Mouse (Mus musculus) neural tube, embryonic 11.5 days (tissue): ENCODE results near the gene Rhebl1. TPM values are rescaled to one million over a fixed set of nuclear protein-coding genes. Genes with fewer than 3 reads are reported as not detected.

Experiments
- ATAC-seq: fragments of 200-750 bp; cut with Nextera tagmentation; 2 replicates; pipeline ENCODE4 v1.8.0; 2017; ENCODE audit warnings: moderate number of reproducible peaks, mild to moderate bottlenecking, moderate TSS enrichment, moderate library complexity; ENCODE audit not compliant: insufficient read depth, low FRiP score, low TSS enrichment
- DNase-seq: peaks from one replicate; pipeline ENCODE4 v3.0.0-alpha.2; 2015; ENCODE audit warnings: low spot score
- H3K27ac ChIP-seq: fragments of 300-500 bp; sonication (generic); 2 replicates; pipeline ENCODE4 v1.5.1; 2014; ENCODE audit warnings: low read depth, mild to moderate bottlenecking, low read length
- H3K27me3 ChIP-seq: fragments of 300-500 bp; sonication (generic); 2 replicates; pipeline ENCODE4 v1.6.1; 2014; ENCODE audit warnings: mild to moderate bottlenecking, low read length, mixed read lengths; ENCODE audit not compliant: control insufficient read depth, insufficient read depth
- H3K36me3 ChIP-seq: fragments of 300-500 bp; sonication (generic); 2 replicates; pipeline ENCODE4 v1.6.1; 2014; ENCODE audit warnings: mild to moderate bottlenecking, low read length, moderate library complexity, mixed read lengths; ENCODE audit not compliant: control insufficient read depth, insufficient read depth
- H3K4me1 ChIP-seq: fragments of 300-500 bp; sonication (generic); 2 replicates; pipeline ENCODE4 v1.6.1; 2014; ENCODE audit warnings: low read length, mixed read lengths; ENCODE audit not compliant: control insufficient read depth, insufficient read depth
- H3K4me2 ChIP-seq: fragments of 300-500 bp; sonication (generic); 2 replicates; pipeline ENCODE4 v1.6.1; 2014; ENCODE audit warnings: low read depth, mild to moderate bottlenecking, moderate library complexity
- H3K4me3 ChIP-seq: fragments of 300-500 bp; sonication (generic); 2 replicates; pipeline ENCODE4 v1.5.1; 2014; ENCODE audit warnings: low read depth, low read length
- H3K9ac ChIP-seq: fragments of 300-500 bp; sonication (generic); 2 replicates; pipeline ENCODE4 v1.6.1; 2014; ENCODE audit warnings: mild to moderate bottlenecking, low read length
- H3K9me3 ChIP-seq: fragments of 300-500 bp; sonication (generic); 2 replicates; pipeline ENCODE4 v1.6.1; 2016; ENCODE audit warnings: low read length; ENCODE audit not compliant: control insufficient read depth
- WGBS: fragments of 180-500 bp; shearing (Covaris S2); extraction: QIAGEN DNeasy Blood & Tissue Kit; methylation state at CpG from one replicate; pipeline ENCODE4 v1.1.7; 2014; 5-methylcytosine and 5-hydroxymethylcytosine counted together
- polyA plus RNA-seq: library from polyadenylated mRNA; unstranded; fragments of >200 nt; fragmentation: Nextera tagmentation; extraction: Ambion mirVana; gene quantifications from 2 replicates; pipeline ENCODE4 v1.2.1, GENCODE M21; 2014

The Rhebl1 gene
- polyA plus RNA-seq, 1 experiment from 2014 or later: 19.8 TPM

- Histone ChIP-seq H3K36me3 (no peaks in the 10 kb centered on the region), H3K9ac (peak within 1 kb of the TSS; percentile 99), H3K4me1 (peaks cover 24% of the 10 kb centered on the region), H3K27ac (peak within 1 kb of the TSS; percentile 95), H3K4me3 (peak within 1 kb of the TSS; percentile 93), H3K27me3 (no peaks in the 10 kb centered on the region), H3K4me2 (peak within 1 kb of the TSS; percentile 91), H3K9me3 (no peaks in the 10 kb centered on the region)
- WGBS: 1% methylated on average over 46 of the region's 94 CpGs
- ATAC-seq (peak; percentile 45), DNase-seq (peak; percentile 58)
Observed at GRCm38 (mm10) chr15:98871070-98871915, 23.0 kb downstream of the Rhebl1 start, which contains the start of gene Kmt2d. Gene Kmt2d (minus strand): TSS chr15:98871204.

GRCm38 (mm10) chr15:98870179-98871069 lies 23.9 kb downstream of the Rhebl1 start:
- Histone ChIP-seq H3K9me3 (no peaks in the 10 kb centered on the region), H3K4me1 (peaks cover 24% of the 10 kb centered on the region), H3K4me3 (peak overlapping the region; percentile 93), H3K4me2 (peak overlapping the region; percentile 91), H3K9ac (peak overlapping the region; percentile 99), H3K27ac (0 out of 2 replicates have a peak overlapping the region, but pooled peaks have one; percentile 95), H3K27me3 (no peaks in the 10 kb centered on the region), H3K36me3 (peaks cover 5% of the 10 kb centered on the region)
- WGBS: under 1% methylated on average over 16 of the region's 16 CpGs
- DNase-seq: peak; percentile 32
- ATAC-seq: no peak

- peaks cover 11% of the 10 kb centered on the region for H3K36me3 ChIP-seq
- DNase-seq (no peak), ATAC-seq (no peak)
- peaks cover 24% of the 10 kb centered on the region for H3K4me1 ChIP-seq
- peak overlapping the region; percentile 93 for H3K4me3 ChIP-seq
- no peaks in the 10 kb centered on the region for H3K9me3 ChIP-seq
- H3K27me3 ChIP-seq: no peaks in the 10 kb centered on the region
- H3K4me2 ChIP-seq: peak overlapping the region; percentile 91
- WGBS: 15% methylated on average over 8 of the region's 8 CpGs
- H3K9ac ChIP-seq: peak overlapping the region; percentile 99
- H3K27ac ChIP-seq: no peak overlapping the region
Observed at GRCm38 (mm10) chr15:98869342-98870178, 24.8 kb downstream of the Rhebl1 start.

GRCm38 (mm10) chr15:98868346-98869063 lies 25.8 kb downstream of the Rhebl1 start:
- Histone ChIP-seq H3K4me2 (peak overlapping the region; percentile 91), H3K9ac (peak overlapping the region; percentile 99), H3K4me3 (peak overlapping the region; percentile 93), H3K27ac (no peak overlapping the region; the same call in 1 of the 2 replicates), H3K27me3 (no peaks in the 10 kb centered on the region), H3K4me1 (peaks cover 24% of the 10 kb centered on the region), H3K9me3 (no peaks in the 10 kb centered on the region), H3K36me3 (peaks cover 21% of the 10 kb centered on the region)
- WGBS: 44% methylated on average over 11 of the region's 11 CpGs
- ATAC-seq: no peak
- DNase-seq: no peak

- Histone ChIP-seq H3K4me1 (peaks cover 20% of the 10 kb centered on the region), H3K9ac (no peak overlapping the region), H3K4me3 (no peak overlapping the region), H3K27ac (no peak overlapping the region), H3K36me3 (peaks cover 30% of the 10 kb centered on the region), H3K27me3 (no peaks in the 10 kb centered on the region), H3K4me2 (no peak overlapping the region), H3K9me3 (no peaks in the 10 kb centered on the region)
- WGBS: 82% methylated on average over 6 of the region's 6 CpGs
- no peak for DNase-seq
- no peak for ATAC-seq
Observed at GRCm38 (mm10) chr15:98867321-98867720, 27.0 kb downstream of the Rhebl1 start.

GRCm38 (mm10) chr15:98866501-98866900 lies 27.8 kb downstream of the Rhebl1 start:
- Histone ChIP-seq H3K27me3 (no peaks in the 10 kb centered on the region), H3K36me3 (peaks cover 38% of the 10 kb centered on the region), H3K27ac (no peak overlapping the region), H3K9me3 (no peaks in the 10 kb centered on the region), H3K4me1 (peaks cover 20% of the 10 kb centered on the region), H3K4me2 (no peak overlapping the region), H3K4me3 (no peak overlapping the region), H3K9ac (no peak overlapping the region)
- ATAC-seq (no peak), DNase-seq (no peak)
- 88% methylated on average over 5 of the region's 5 CpGs for WGBS

GRCm38 (mm10) chr15:98865771-98866170 lies 28.6 kb downstream of the Rhebl1 start:
- Histone ChIP-seq H3K9ac (no peak overlapping the region), H3K36me3 (peaks cover 46% of the 10 kb centered on the region), H3K4me2 (no peak overlapping the region), H3K4me3 (no peak overlapping the region), H3K27ac (no peak overlapping the region), H3K4me1 (peaks cover 20% of the 10 kb centered on the region), H3K27me3 (no peaks in the 10 kb centered on the region), H3K9me3 (no peaks in the 10 kb centered on the region)
- 98% methylated on average over 8 of the region's 8 CpGs for WGBS
- no peak for ATAC-seq
- no peak for DNase-seq
